Mouse (Mus musculus) midbrain, embryonic 14.5 days (tissue): ENCODE results near the gene Col15a1. TPM values are rescaled to one million over a fixed set of nuclear protein-coding genes. Genes with fewer than 3 reads are reported as not detected.
A peak's percentile ranks its signal among the peaks of the same experiment; 100 is the strongest.

Experiments
- ATAC-seq: fragments of 200-750 bp; cut with Nextera tagmentation; 2 replicates; pipeline ENCODE4 v1.8.0; 2017; ENCODE audit warnings: moderate number of reproducible peaks, moderate library complexity; ENCODE audit not compliant: low FRiP score, low TSS enrichment
- DNase-seq: peaks from one replicate; pipeline ENCODE4 v3.0.0-alpha.2; 2015
- H3K27ac ChIP-seq: fragments of 300-500 bp; sonication (generic); replicated peaks from 2 replicates; pipeline ENCODE4 v1.5.1; 2014; ENCODE audit warnings: mild to moderate bottlenecking, low read depth, low read length, moderate library complexity
- H3K27me3 ChIP-seq: fragments of 300-500 bp; sonication (generic); 2 replicates; pipeline ENCODE4 v1.6.1; 2014; ENCODE audit warnings: low read length, control low read depth, mixed read lengths; ENCODE audit not compliant: control insufficient read depth, insufficient read depth
- H3K36me3 ChIP-seq: fragments of 300-500 bp; sonication (generic); 2 replicates; pipeline ENCODE4 v1.6.1; 2014; ENCODE audit warnings: low read length, control low read depth; ENCODE audit not compliant: control insufficient read depth, insufficient read depth
- H3K4me1 ChIP-seq: fragments of 300-500 bp; sonication (generic); 2 replicates; pipeline ENCODE4 v1.6.1; 2014; ENCODE audit warnings: mild to moderate bottlenecking, antibody characterized with exemption, low read length, control low read depth; ENCODE audit not compliant: control insufficient read depth, insufficient read depth
- H3K4me2 ChIP-seq: fragments of 300-500 bp; sonication (generic); 2 replicates; pipeline ENCODE4 v1.6.1; 2014; ENCODE audit warnings: mild to moderate bottlenecking, low read length, moderate library complexity
- H3K4me3 ChIP-seq: fragments of 300-500 bp; sonication (generic); replicated peaks from 2 replicates; pipeline ENCODE4 v1.5.1; 2014; ENCODE audit warnings: low read depth, low read length
- H3K9ac ChIP-seq: fragments of 300-500 bp; sonication (generic); replicated peaks from 2 replicates; pipeline ENCODE4 v1.6.1; 2014; ENCODE audit warnings: mild to moderate bottlenecking, low read length, moderate library complexity
- H3K9me3 ChIP-seq: fragments of 300-500 bp; sonication (generic); 2 replicates; pipeline ENCODE4 v1.6.1; 2016; ENCODE audit warnings: low read length, control low read depth, mixed read lengths; ENCODE audit not compliant: control insufficient read depth
- WGBS: fragments of 180-500 bp; shearing (Covaris S2); extraction: QIAGEN DNeasy Blood & Tissue Kit; methylation state at CpG from one replicate; pipeline ENCODE4 v1.1.7; 2014; 5-methylcytosine and 5-hydroxymethylcytosine counted together
- polyA plus RNA-seq: library from polyadenylated mRNA; unstranded; fragments of >200 nt; fragmentation: Nextera tagmentation; extraction: Ambion mirVana; gene quantifications from 2 replicates; pipeline ENCODE4 v1.2.1, GENCODE M21; 2014

Col15a1 gene
- polyA plus RNA-seq, 1 experiment from 2014 or later = 3.0 TPM

DNA sequence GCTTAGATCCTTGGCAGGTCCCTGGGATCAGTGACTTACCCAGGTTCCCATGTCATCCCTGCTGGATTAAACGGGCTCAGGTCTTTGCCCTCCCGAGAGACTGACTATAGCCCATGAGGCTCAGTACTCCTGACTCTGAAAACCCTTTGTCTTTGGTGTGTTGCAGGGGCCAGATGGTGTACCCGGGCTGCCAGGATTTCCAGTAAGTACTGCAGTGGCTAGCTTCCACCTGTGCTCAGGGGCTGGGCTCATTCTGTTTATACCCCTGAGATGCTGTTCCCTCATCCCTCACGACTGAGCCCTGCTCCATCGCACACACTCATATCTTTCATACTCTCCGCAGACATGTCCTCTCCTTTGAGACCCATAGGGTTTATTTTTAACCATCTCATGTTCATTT, 76.3 kb downstream of the Col15a1 start:
- Histone ChIP-seq H3K4me1 (no peaks in the 10 kb centered on the region), H3K9ac (no peak overlapping the region), H3K27me3 (no peaks in the 10 kb centered on the region), H3K36me3 (no peaks in the 10 kb centered on the region), H3K4me2 (no peak overlapping the region), H3K9me3 (no peaks in the 10 kb centered on the region), H3K4me3 (no peak overlapping the region), H3K27ac (no peak overlapping the region)
- no peak for DNase-seq
- no peak for ATAC-seq
- 76% methylated on average over 6 of the region's 6 CpGs for WGBS

DNA sequence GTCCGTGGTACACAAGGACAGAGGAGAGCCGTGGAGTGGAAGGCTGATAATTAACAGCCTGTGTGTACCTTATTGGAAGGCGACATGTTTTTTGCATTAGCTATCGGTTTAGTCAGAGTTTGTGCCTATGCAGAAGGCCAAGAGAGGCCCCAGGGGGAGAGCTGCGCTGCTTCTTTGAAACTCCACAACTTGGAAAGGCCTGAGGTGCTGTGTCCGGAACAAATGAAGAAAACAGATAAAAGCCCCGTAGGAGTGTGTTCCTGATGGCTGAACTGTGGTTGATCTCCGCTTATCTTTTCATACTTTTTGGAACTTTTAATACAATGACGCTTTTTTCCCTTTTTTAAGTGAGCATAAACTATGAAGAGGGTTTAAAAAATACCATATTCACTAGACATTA, 76.9 kb downstream of the Col15a1 start:
- no peaks in the 10 kb centered on the region for H3K36me3 ChIP-seq
- H3K4me3 ChIP-seq = no peak overlapping the region
- ATAC-seq (no peak), DNase-seq (no peak)
- WGBS = 69% methylated on average over 9 of the region's 9 CpGs
- H3K27me3 ChIP-seq = no peaks in the 10 kb centered on the region
- H3K9ac ChIP-seq = no peak overlapping the region
- H3K4me1 ChIP-seq = no peaks in the 10 kb centered on the region
- no peaks in the 10 kb centered on the region for H3K9me3 ChIP-seq
- H3K27ac ChIP-seq = no peak overlapping the region
- H3K4me2 ChIP-seq = no peak overlapping the region

DNA sequence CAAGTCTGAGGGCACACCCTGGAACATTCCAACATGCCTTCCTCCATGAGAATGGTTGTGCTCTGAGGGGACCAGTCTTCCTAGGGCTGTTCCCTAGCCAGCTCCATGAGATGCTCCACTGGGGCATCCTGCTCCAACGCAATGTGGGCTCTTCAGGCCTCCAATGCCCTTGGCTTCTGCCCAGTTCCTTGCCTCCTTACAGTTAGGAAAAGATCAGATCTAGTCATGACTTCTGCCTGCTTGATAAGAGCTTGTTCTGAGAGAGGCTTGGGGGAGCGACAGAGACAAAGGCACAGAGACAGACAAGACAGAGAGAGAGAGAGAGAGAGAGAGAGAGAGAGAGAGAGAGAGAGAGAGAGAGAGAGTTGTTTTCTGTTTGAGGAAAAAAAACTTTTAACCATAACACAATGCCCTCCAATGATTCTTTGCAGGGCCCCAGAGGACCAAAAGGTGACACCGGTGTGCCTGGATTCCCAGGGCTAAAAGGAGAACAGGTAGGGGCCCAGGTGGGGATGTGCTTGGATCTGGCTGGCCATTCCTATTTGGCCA, 78.7 kb downstream of the Col15a1 start:
- Histone ChIP-seq H3K9me3 (no peaks in the 10 kb centered on the region), H3K4me2 (no peak overlapping the region), H3K27ac (no peak overlapping the region), H3K27me3 (no peaks in the 10 kb centered on the region), H3K36me3 (no peaks in the 10 kb centered on the region), H3K4me1 (no peaks in the 10 kb centered on the region), H3K9ac (no peak overlapping the region), H3K4me3 (no peak overlapping the region)
- ATAC-seq (no peak), DNase-seq (no peak)
- 93% methylated on average over 3 of the region's 3 CpGs for WGBS

DNA sequence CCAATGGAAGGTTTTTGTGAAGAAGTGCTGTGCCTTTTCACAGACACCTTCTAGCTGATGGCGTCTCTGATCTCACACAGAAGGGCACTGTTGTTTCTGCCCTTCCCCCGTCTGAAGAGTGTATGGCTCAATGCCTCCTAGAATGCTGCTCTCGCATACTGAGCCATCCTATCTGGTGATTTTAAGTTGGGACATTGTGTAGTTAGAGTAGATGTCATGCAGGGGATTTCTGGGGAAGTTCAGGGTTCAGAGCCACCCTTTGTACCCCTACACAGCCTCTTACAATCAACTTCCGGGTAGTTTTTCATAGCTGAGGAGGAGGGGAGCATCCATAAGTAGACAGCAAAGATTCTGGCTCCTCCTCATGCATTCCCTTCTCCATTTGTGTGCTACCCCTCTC, 79.5 kb downstream of the Col15a1 start:
- WGBS = 61% methylated on average over 4 of the region's 4 CpGs
- no peak for ATAC-seq

DNA sequence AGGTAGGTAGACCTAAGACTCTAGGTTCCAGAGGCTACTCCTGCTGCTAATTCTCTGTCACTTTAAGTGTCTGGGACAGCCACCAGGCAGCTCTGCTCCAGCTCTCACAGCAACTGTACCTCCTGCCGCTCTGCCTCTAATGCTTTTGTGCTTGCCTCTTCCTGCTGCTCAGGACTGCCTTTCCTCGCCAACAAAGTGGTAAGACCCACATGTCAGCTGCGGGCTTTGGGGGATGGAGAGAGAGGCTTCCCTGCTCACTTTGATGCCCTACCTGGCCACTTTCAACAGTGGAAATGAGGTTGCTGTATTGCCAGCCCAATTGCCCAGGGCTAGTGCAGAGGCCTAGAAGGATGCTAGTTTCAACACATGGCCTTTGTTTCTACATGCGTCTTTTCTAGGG, 80.3 kb downstream of the Col15a1 start:
- 40% methylated on average over 4 of the region's 4 CpGs for WGBS
- H3K4me2 ChIP-seq = no peak overlapping the region
- no peak overlapping the region for H3K27ac ChIP-seq
- H3K27me3 ChIP-seq = no peaks in the 10 kb centered on the region
- no peaks in the 10 kb centered on the region for H3K4me1 ChIP-seq
- H3K9ac ChIP-seq = no peak overlapping the region
- DNase-seq = no peak
- no peaks in the 10 kb centered on the region for H3K36me3 ChIP-seq
- H3K9me3 ChIP-seq = no peaks in the 10 kb centered on the region
- no peak for ATAC-seq
- H3K4me3 ChIP-seq = no peak overlapping the region

More for the DNA sequence above, 79.5 kb downstream of the Col15a1 start:
- Histone ChIP-seq H3K9me3 (no peaks in the 10 kb centered on the region), H3K27me3 (no peaks in the 10 kb centered on the region), H3K9ac (no peak overlapping the region), H3K27ac (no peak overlapping the region), H3K4me2 (no peak overlapping the region), H3K36me3 (no peaks in the 10 kb centered on the region), H3K4me1 (no peaks in the 10 kb centered on the region), H3K4me3 (no peak overlapping the region)
- DNase-seq = no peak

DNA sequence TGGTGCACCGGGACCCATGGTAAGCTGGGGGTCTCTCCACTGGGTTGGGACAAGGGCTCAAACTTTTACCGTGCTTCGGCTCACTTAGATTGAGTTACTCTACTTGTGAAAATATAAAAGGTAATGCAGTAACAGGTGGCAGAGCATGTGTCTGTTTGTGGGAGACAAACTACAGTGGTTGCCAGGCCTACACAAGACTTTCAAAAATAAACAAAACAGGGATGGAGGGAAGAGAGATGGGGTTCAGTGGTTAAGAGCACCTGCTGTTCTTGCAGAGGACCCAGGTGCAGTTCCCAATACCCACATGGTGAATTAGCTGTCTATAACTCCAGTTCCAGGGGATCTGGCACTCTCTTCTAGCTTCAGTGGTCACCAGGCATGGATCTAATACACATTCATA, 81.6 kb downstream of the Col15a1 start:
- 93% methylated on average over 3 of the region's 3 CpGs for WGBS
- H3K9me3 ChIP-seq = no peaks in the 10 kb centered on the region

DNA sequence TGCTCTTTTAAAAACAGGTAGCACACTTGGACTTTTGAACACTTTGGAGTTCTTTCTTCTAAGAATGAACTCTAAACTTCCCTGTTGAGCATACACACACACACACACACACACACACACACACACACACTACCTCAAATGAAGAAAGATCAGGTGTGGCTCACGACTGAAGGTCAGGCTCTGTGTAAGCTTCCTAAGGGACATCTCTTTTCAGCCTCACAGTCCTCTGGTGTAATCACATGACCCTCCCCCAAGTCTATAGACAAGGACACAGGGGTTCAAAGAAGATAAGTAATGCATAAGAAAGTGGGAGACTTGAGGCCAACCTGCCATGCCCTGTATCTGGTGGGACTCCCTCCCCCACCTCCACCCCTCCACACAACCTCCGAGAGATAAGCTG, 82.5 kb downstream of the Col15a1 start:
- no peak for DNase-seq

More for the DNA sequence above, 81.6 kb downstream of the Col15a1 start:
- no peak overlapping the region for H3K4me3 ChIP-seq
- DNase-seq = no peak
- no peaks in the 10 kb centered on the region for H3K27me3 ChIP-seq
- no peak overlapping the region for H3K4me2 ChIP-seq
- H3K27ac ChIP-seq = no peak overlapping the region
- H3K9ac ChIP-seq = no peak overlapping the region
- H3K36me3 ChIP-seq = no peaks in the 10 kb centered on the region
- no peak for ATAC-seq
- 0 out of 2 replicates have a peak, but pooled peaks cover 4% of the 10 kb centered on the region for H3K4me1 ChIP-seq

DNA sequence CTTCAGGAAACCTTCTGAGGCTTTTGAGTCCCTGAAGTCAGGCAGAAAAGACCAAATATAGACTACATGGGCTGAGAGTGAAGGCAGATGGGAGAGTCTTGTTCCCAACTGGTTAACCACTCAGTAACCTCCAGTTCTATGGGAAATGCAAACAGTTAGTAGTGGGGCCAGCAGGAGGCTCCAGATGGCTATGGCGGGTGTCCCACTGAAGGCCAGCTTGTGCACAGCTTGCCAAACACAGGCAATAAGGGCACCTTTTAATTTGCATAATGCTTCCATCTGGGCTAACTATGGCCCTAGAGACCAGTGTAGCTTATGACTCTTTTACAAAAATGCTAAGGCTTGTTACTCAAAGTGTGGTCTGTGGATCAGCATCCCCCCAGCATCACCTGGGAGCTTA, 83.1 kb downstream of the Col15a1 start:
- 0 out of 2 replicates have a peak, but pooled peaks cover 4% of the 10 kb centered on the region for H3K4me1 ChIP-seq
- H3K27ac ChIP-seq = no peak overlapping the region
- DNase-seq (peak; percentile 28), ATAC-seq (no peak)
- no peak overlapping the region for H3K9ac ChIP-seq
- H3K4me2 ChIP-seq = no peak overlapping the region
- H3K27me3 ChIP-seq = no peaks in the 10 kb centered on the region
- WGBS = 33% methylated on average over 1 of the region's 1 CpGs
- no peaks in the 10 kb centered on the region for H3K9me3 ChIP-seq
- H3K4me3 ChIP-seq = no peak overlapping the region
- H3K36me3 ChIP-seq = no peaks in the 10 kb centered on the region

More for the DNA sequence above, 82.5 kb downstream of the Col15a1 start:
- Histone ChIP-seq H3K27ac (no peak overlapping the region), H3K4me3 (no peak overlapping the region), H3K27me3 (no peaks in the 10 kb centered on the region), H3K4me1 (0 out of 2 replicates have a peak, but pooled peaks cover 4% of the 10 kb centered on the region), H3K36me3 (no peaks in the 10 kb centered on the region), H3K9ac (no peak overlapping the region), H3K4me2 (no peak overlapping the region), H3K9me3 (no peaks in the 10 kb centered on the region)
- 90% methylated on average over 2 of the region's 2 CpGs for WGBS
- no peak for ATAC-seq

DNA sequence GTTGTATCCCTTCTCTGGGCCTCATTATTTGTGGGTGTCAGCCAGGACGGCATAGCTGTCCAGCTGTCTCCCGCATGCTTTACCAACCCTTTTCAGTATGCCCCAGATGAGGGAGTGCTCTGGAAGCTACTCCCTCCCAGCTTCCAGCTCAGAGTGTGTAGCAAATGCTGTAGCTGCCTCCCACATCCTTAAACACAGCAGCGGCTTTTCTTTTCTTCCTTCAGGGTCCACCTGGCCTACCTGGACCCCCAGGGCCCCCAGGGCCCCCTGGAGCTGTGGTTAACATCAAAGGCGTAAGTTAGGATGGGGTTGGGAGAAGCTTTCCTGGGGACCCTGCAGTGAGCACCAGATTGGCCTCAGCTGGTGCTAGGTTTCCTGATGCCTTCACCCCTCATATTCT, 85.0 kb downstream of the Col15a1 start:
- H3K4me2 ChIP-seq = no peak overlapping the region
- H3K9me3 ChIP-seq = no peaks in the 10 kb centered on the region
- no peak overlapping the region for H3K27ac ChIP-seq
- WGBS = 57% methylated on average over 4 of the region's 4 CpGs
- H3K4me3 ChIP-seq = no peak overlapping the region
- H3K36me3 ChIP-seq = no peaks in the 10 kb centered on the region
- no peaks in the 10 kb centered on the region for H3K27me3 ChIP-seq
- no peak overlapping the region for H3K9ac ChIP-seq
- 0 out of 2 replicates have a peak, but pooled peaks cover 4% of the 10 kb centered on the region for H3K4me1 ChIP-seq
- DNase-seq (no peak), ATAC-seq (no peak)
